Mouse (Mus musculus) kidney, postnatal 0 days (tissue): ENCODE data around the gene Smo. TPM values are rescaled to one million over a fixed set of nuclear protein-coding genes. Genes with fewer than 3 reads are reported as not detected.

ENCODE experiments used
- ATAC-seq: fragments of 200-750 bp; cut with Nextera tagmentation; replicated peaks from 2 replicates; pipeline ENCODE4 v1.8.0; 2017; ENCODE audit warnings: low read depth, moderate number of reproducible peaks, moderate TSS enrichment, moderate library complexity; ENCODE audit not compliant: low FRiP score
- DNase-seq: peaks from one replicate; pipeline ENCODE4 v3.0.0-alpha.2; 2016; ENCODE audit warnings: low spot score
- H3K27ac ChIP-seq: fragments of 300-500 bp; sonication (generic); 2 replicates; pipeline ENCODE4 v1.5.1; 2014; ENCODE audit warnings: mild to moderate bottlenecking
- H3K27me3 ChIP-seq: fragments of 300-500 bp; sonication (generic); 2 replicates; pipeline ENCODE4 v1.6.1; 2014; ENCODE audit warnings: low read length, mixed read lengths; ENCODE audit not compliant: insufficient read depth
- H3K36me3 ChIP-seq: fragments of 300-500 bp; sonication (generic); 2 replicates; pipeline ENCODE4 v1.6.1; 2014; ENCODE audit warnings: low read length, mixed read lengths; ENCODE audit not compliant: insufficient read depth
- H3K4me1 ChIP-seq: fragments of 300-500 bp; sonication (generic); replicated peaks from 2 replicates; pipeline ENCODE4 v1.6.1; 2014; ENCODE audit warnings: antibody characterized with exemption, low read length, mixed read lengths; ENCODE audit not compliant: insufficient read depth
- H3K4me2 ChIP-seq: fragments of 300-500 bp; sonication (generic); 2 replicates; pipeline ENCODE4 v1.6.1; 2014; ENCODE audit warnings: mild to moderate bottlenecking, low read length, moderate library complexity, mixed read lengths
- H3K4me3 ChIP-seq: fragments of 300-500 bp; sonication (generic); replicated peaks from 2 replicates; pipeline ENCODE4 v1.5.1; 2014; ENCODE audit warnings: low read depth, low read length
- H3K9ac ChIP-seq: fragments of 300-500 bp; sonication (generic); 2 replicates; pipeline ENCODE4 v1.6.1; 2014; ENCODE audit warnings: low read depth, low read length
- H3K9me3 ChIP-seq: fragments of 300-500 bp; sonication (generic); replicated peaks from 2 replicates; pipeline ENCODE4 v1.6.1; 2016; ENCODE audit warnings: low read length, inconsistent platforms, mixed read lengths
- CTCF ChIP-seq: IDR thresholded peaks from 2 replicates; pipeline ENCODE4 v1.5.1; 2016; ENCODE audit warnings: antibody characterized with exemption, low read depth, mild to moderate bottlenecking, moderate library complexity
- WGBS: fragments of 180-500 bp; shearing (Covaris S2); extraction: QIAGEN DNeasy Blood & Tissue Kit; methylation state at CpG from one replicate; pipeline ENCODE4 v1.1.7; 2014; 5-methylcytosine and 5-hydroxymethylcytosine counted together
- polyA plus RNA-seq: library from polyadenylated mRNA; unstranded; fragments of >200 nt; fragmentation: Nextera tagmentation; extraction: Ambion mirVana; gene quantifications from 2 replicates; pipeline ENCODE4 v1.2.1, GENCODE M21; 2015

The Smo gene
- polyA plus RNA-seq, 1 experiment from 2014 or later: 27.5 TPM

GRCm38 (mm10) chr6:29805381-29805780 lies 70.1 kb downstream of the Smo start:
- ATAC-seq (no peak), DNase-seq (no peak)
- Histone ChIP-seq H3K36me3 (no peaks in the 10 kb centered on the region), H3K4me1 (no peaks in the 10 kb centered on the region), H3K27me3 (no peaks in the 10 kb centered on the region), H3K27ac (no peak overlapping the region), H3K4me2 (no peak overlapping the region), H3K9ac (no peak overlapping the region), H3K9me3 (no peaks in the 10 kb centered on the region), H3K4me3 (no peak overlapping the region)
- 65% methylated on average over 2 of the region's 2 CpGs for WGBS
- no peak for TF ChIP-seq CTCF

Other genes with a start within 250 kb of the Smo start
- gene Kcp, start 227.6 kb upstream of the Smo start, polyA plus RNA-seq: 17.1 and 19.1 TPM in 2 replicates
- 3.7 and 4.7 TPM in 2 replicates for gene Irf5, start 208.9 kb upstream of the Smo start, polyA plus RNA-seq
- gene Tnpo3, start 125.6 kb upstream of the Smo start, polyA plus RNA-seq: 56.0 and 60.2 TPM in 2 replicates
- gene Tspan33, start 41.3 kb upstream of the Smo start, polyA plus RNA-seq: 24.9 and 25.2 TPM in 2 replicates
- gene Ahcyl2, start 32.5 kb downstream of the Smo start, polyA plus RNA-seq: 18.5 and 18.7 TPM in 2 replicates
- gene Strip2, start 181.5 kb downstream of the Smo start, polyA plus RNA-seq: 0.79 and 0.92 TPM in 2 replicates